Mouse (Mus musculus) spleen, postnatal 14 days (tissue): ENCODE results near the gene Zbtb20.

Experiments used
- DNase-seq, 2 experiments: peaks; one replicate each; pipeline ENCODE4 v3.0.0; 2021 to 2022; ENCODE audit warnings: low spot score in 2 of 2

Zbtb20 gene

GRCm38 (mm10) chr16:43482738-43483137 is 607.1 kb downstream of the Zbtb20 start:
- DNase-seq: no peak

- DNase-seq: no peak
Observed at GRCm38 (mm10) chr16:43484400-43484799, 608.7 kb downstream of the Zbtb20 start.

DNA sequence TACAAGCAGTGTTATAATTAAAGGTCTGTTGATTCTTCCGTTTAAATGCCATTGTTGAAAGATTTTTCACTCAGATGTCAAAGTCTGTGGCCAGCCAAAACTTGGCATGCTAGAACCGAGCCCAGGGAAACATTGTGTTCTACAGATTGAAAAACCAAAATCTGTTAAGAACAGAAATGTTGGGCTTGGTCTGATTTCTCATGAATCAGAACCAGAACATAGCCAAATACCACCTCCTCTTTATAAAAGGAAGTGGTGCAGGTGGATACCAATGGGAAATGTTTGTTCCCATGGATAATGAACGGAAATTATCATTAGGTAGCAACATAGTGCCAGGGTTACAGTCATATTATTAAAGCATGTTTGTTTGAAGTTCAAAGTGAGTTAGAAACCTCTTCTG is 613.7 kb downstream of the Zbtb20 start:
- no peak for DNase-seq

GRCm38 (mm10) chr16:43489984-43490383 is 614.3 kb downstream of the Zbtb20 start:
- no peak for DNase-seq

DNA sequence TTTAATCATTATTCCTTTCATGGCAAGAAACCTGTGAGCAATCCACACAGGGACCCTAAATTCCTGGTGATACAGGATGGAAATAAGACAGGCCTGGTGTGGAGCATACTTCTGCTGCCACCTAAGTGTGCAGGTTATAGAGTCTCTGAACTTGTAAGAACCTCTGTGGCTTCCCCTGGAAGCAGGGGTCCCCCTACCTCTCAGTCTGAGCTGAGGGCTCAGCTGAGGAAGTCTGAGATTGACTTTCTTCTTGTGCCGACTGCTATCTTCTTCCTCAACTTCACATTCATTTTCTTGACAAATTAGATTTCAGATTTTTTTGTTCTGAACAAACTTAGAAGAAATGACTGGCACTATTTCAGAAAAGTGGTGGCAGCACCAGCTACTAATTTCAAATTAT is 617.2 kb downstream of the Zbtb20 start:
- DNase-seq: no peak

DNA sequence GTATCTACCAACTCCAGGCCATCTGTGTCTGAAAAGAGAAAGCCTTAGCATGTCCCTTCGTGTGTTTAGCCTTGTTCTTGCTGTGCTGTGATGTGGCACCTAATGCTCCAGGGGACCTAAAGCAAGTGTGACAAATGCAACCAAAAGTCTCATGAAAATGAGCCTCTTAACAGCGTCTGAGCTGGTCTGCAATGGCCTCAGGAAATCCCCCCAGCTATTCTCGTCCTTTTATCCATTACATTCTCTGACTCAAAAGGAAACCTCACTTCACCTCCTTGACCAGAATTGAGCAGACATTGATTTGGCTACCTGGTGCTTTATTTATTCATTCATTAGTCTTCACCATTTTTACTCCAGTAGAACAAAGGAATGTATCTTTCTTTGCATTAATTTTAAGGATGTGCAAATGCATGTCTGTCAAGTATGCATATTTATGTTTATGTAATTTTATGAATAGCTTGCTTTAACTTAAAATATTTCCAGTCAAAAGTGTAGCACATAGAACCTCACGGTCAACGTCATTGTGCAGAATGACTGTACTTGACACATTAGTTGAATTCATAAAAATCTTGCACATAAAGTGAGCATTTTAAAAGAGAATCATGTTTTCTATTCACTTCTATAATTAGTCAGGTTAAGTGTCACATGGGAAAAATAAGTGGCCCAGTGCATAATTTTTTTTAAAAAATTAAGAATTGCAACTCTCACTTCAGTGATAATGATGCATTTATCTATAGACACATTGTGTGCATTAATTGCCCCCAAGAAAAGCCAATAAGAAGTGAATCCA is 618.1 kb downstream of the Zbtb20 start:
- DNase-seq: no peak

DNA sequence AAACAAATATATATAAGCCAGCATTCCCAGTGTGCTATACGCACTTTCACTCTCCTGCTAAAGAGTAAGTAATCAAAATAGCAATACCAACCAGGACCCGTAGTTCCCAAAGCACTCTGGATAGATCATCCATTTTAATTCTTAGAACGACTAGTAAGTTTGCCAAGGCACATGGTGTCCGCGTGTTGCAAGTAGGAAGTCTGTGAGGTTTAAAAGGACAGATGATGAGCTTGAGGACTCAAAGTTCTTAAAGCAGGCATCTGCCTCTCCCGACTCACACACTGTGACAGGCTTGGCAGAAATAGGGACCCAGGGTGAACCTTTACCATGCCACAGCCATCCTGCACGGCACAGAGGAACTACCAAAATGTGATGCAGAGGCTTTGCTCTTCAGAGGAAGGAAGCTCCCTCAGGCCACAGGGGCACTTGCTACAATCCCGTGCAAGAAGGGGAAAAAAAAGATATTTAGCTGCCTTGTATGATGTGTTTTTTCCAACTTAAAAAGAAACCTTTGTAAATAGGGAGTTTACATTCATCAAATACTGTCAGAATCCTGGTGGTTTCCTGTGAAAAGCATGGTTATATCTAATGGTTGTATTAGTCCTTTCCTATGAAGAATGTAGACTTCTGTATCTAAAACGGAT is 619.6 kb downstream of the Zbtb20 start:
- no peak for DNase-seq

- DNase-seq: no peak
Observed at GRCm38 (mm10) chr16:43497093-43497492, 621.4 kb downstream of the Zbtb20 start.

DNA sequence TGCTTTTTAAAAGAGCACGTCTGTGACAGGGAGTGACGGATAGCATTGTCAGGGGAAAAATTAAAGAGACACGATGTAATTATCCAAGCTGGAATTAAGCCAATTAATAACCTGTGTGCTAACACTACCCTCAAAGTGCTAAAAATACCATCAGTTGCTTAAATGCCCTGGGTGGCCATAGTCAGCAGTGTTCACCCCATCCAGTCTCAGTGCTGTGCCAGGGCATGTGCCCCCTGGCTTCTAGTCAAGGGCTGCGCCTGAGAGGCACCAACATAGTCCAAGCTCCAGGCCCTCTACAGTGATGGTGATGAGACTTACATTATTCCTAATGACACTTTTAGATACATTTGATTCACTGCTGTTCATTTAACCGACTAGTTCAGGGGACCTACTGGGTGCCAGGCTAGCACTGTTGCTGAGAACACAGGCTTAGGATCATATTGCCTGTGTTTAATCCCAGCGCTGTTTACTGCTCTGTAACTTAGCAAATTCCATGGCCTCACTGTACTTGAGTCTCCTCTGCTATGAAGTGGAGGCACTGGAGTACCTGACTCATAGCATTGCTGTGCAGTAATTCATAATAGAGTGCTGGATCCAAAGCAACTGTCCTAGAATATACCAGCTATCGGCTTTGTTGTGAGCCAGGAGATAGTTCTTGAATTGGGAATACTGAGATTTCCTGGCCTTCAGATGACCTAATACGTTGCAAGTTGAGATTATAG is 624.6 kb downstream of the Zbtb20 start:
- no peak for DNase-seq

DNA sequence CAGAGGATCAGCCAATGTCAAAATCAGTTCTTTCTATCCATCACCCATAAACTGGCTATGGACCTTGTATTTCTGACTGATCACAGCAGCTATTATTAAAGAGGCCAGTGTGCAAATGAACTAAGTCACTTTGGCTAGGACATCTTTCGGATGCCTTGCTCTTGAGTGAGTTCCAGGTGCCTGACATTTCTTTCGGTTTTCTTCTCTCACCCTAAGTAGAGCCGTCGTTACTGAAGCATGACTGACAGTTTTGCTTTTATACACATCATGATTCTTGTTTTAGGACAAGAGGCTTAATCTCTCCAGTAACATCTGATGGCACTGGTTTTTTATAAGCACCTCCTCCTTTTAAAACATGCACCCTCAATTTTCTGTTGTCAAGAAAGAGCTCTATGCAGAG is 625.6 kb downstream of the Zbtb20 start:
- DNase-seq: no peak

- DNase-seq: no peak
Observed at GRCm38 (mm10) chr16:43502339-43503009, 626.8 kb downstream of the Zbtb20 start.

DNA sequence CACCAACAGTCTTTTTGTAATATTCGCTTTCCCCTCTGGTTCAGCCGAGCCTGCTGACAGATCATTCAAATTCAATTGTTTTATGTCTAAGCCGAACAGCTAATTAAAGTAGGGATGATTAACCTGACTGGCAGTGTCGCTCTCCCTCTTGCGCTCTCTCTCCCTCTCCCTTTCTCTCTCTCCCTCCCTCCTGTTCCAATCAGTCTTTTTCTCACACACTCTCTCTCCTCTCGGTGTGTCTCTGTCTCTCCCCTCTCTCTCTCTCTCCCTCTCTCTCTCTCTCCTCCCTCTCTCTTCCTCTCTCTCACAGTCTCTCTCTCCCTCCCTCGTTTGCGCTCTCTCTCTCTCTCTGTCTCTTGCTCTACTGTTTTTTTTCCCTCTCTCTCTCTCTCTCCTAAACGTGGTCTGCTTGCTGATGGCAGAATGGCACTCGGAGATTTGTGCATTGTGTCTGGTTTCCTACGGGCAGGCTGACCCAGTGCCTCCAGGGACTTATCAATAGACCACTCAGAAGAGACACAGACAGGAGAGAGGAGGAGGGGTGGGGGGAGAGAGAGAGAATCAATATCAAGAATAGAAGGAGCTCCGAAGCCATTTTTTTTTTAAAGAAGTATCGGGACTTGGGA is 627.4 kb downstream of the Zbtb20 start:
- no peak for DNase-seq

- DNase-seq: no peak
Observed at GRCm38 (mm10) chr16:43503636-43504010, 627.9 kb downstream of the Zbtb20 start.

- DNase-seq: no peak
Observed at GRCm38 (mm10) chr16:43504151-43504550, 628.5 kb downstream of the Zbtb20 start.

- no peak for DNase-seq
Observed at GRCm38 (mm10) chr16:43504556-43504955, 628.9 kb downstream of the Zbtb20 start.

DNA sequence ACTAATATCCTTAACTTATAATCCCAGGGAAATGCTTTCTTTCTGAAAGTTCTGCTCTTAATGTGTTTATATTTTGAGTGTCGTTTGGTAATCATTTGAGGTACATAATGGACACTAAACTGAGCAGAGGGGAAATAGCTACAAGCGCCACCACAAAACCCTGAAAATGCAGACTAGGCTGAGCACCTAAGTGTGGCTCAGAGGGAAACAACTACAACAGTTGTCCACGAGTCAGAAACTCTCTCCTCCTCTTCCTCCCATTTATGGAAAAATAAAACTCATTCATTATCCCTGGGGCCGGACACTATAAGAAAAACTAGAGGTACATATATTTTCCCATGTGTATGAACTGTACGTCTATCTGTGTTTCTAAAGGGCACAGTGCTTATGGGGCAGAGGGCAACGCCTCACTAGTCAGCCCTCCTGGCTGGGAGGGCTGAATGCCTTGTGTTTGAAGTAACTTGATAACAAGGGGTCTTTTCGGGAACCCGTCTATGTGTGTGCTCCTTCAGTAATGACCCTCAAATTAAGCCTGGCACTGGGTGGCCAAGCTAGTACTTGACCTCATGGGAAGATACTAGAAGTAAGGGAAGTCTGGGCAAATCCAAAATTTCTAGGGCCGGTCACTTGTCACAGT is 629.8 kb downstream of the Zbtb20 start:
- DNase-seq: no peak

DNA sequence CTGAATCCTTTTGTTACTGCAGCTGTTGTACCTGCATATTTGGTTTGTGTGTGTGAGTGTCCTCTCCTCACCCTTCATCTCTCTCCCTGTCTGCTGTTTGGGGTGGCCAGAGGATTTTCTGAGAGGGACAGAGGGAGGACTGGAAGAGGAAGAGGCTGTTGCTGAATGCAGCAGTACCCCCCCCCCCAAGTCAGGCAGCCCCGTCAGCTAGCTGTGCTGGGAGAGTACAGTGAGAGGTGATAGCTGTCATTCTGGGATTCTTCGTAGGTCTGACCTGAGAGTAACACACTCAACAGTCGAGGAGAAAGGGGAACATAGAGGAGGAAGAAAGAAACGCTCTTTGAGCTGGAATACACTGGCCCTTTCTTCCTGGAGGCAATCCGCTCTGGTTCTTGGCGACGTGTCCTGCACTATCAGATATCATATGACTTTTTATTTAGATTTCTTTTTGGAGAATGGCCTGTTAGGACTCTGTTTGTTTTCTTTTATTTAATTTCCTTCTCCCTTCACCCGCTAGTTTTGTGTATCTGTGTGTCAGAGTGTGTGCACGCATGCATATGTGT is 630.6 kb downstream of the Zbtb20 start:
- no peak for DNase-seq

GRCm38 (mm10) chr16:43506771-43507405 is 631.2 kb downstream of the Zbtb20 start:
- DNase-seq: no peak

DNA sequence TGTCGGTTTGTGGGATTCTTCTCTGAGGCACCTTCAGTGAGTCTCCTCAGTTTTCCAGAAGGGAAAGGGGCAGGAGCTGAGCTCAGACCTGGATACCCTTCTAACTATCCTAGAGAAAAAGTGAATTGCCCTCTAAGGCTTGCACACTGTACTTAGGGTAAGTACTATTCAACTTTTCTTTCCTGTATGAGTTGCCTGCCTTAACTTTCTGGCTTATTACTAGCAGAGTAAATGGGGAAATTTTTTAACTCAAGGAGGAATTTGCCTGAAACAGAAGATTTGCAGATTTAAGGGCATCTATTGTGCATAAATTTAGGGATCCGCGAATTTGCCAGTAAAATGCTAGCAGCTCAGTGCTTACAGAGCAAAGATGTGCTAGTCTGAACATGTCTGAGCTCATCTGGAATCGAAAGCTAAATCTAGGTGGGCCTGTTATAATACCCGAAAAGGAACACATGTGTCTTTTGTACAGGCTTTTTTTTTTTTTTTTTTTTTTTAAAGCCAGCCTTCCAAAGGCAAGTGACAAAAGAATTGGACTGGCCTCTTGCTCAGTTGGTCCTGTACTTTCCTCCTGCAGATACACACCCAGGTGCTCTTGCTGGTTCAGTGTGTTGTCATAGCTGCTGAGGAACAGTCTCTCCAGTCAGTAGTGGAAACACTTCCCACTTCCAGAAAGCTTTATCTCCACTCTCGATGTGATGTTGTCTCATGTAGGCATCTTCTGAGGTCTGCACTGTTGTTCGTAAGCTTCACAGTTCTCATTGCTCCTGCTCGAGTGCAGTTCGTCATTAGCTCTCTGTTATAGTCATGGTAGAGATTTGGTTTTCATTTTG is 632.7 kb downstream of the Zbtb20 start:
- DNase-seq: no peak

- DNase-seq: no peak
Observed at GRCm38 (mm10) chr16:43510516-43510915, 634.8 kb downstream of the Zbtb20 start.
